Mouse (Mus musculus): Measurements from ENCODE around the gene Mad2l2.
"Not testable (repeated sequence)": the region's sequence is repeated elsewhere in the genome, so short reads cannot be mapped to it uniquely, and the experiment has no call there.

The Mad2l2 gene

GRCm38 (mm10) chr4:148108565-148109100 lies 21.6 kb upstream of the Mad2l2 start:
- no peak for DNase-seq

- DNase-seq, result no peak
Measured at GRCm38 (mm10) chr4:148109215-148109614, 21.0 kb upstream of the Mad2l2 start.

- DNase-seq, result no peak
Measured at GRCm38 (mm10) chr4:148112519-148112918, 17.7 kb upstream of the Mad2l2 start.

GRCm38 (mm10) chr4:148114758-148115391 lies 15.3 kb upstream of the Mad2l2 start:
- peak; percentile 81 to 82 for DNase-seq

- DNase-seq, result peak in 1 of 2 experiments; percentile 33
Measured at GRCm38 (mm10) chr4:148115467-148115866, 14.7 kb upstream of the Mad2l2 start.

GRCm38 (mm10) chr4:148116657-148117056 lies 13.5 kb upstream of the Mad2l2 start:
- no peak for DNase-seq

GRCm38 (mm10) chr4:148117392-148117791 lies 12.8 kb upstream of the Mad2l2 start:
- DNase-seq, result no peak

- not testable (repeated sequence) for DNase-seq
Measured at GRCm38 (mm10) chr4:148119578-148119977, 10.6 kb upstream of the Mad2l2 start.

- DNase-seq, result no peak
Measured at GRCm38 (mm10) chr4:148120555-148120954, 9.6 kb upstream of the Mad2l2 start.

GRCm38 (mm10) chr4:148121362-148121761 lies 8.8 kb upstream of the Mad2l2 start:
- no peak for DNase-seq

GRCm38 (mm10) chr4:148121982-148122693 lies 8.0 kb upstream of the Mad2l2 start:
- no peak for DNase-seq

GRCm38 (mm10) chr4:148122694-148123066 lies 7.5 kb upstream of the Mad2l2 start:
- DNase-seq, result no peak

GRCm38 (mm10) chr4:148128241-148128640 lies 1.9 kb upstream of the Mad2l2 start:
- no peak for DNase-seq

GRCm38 (mm10) chr4:148128672-148129071 lies 1.5 kb upstream of the Mad2l2 start:
- no peak for DNase-seq

- peak; percentile 50 to 60 for DNase-seq
Measured at GRCm38 (mm10) chr4:148130561-148131413, 603 bp downstream of the Mad2l2 start, which contains the start of gene Draxin. Gene Draxin, minus strand, starts transcription at chr4:148130698.

GRCm38 (mm10) chr4:148131497-148132081 lies 1.4 kb downstream of the Mad2l2 start:
- no peak for DNase-seq

- no peak for DNase-seq
Measured at GRCm38 (mm10) chr4:148134988-148135387, 4.8 kb downstream of the Mad2l2 start.

GRCm38 (mm10) chr4:148137503-148137902 lies 7.3 kb downstream of the Mad2l2 start:
- no peak for DNase-seq

- no peak for DNase-seq
Measured at GRCm38 (mm10) chr4:148139767-148140097, 9.5 kb downstream of the Mad2l2 start.

GRCm38 (mm10) chr4:148140098-148141011 lies 10.2 kb downstream of the Mad2l2 start:
- DNase-seq, result peak; percentile 95 to 96

GRCm38 (mm10) chr4:148143721-148144120 lies 13.5 kb downstream of the Mad2l2 start:
- DNase-seq, result no peak

- DNase-seq, result no peak
Measured at GRCm38 (mm10) chr4:148147714-148148113, 17.5 kb downstream of the Mad2l2 start.
